ENCODE assay signal across 7 mouse cellular contexts in the genomic region with DNA sequence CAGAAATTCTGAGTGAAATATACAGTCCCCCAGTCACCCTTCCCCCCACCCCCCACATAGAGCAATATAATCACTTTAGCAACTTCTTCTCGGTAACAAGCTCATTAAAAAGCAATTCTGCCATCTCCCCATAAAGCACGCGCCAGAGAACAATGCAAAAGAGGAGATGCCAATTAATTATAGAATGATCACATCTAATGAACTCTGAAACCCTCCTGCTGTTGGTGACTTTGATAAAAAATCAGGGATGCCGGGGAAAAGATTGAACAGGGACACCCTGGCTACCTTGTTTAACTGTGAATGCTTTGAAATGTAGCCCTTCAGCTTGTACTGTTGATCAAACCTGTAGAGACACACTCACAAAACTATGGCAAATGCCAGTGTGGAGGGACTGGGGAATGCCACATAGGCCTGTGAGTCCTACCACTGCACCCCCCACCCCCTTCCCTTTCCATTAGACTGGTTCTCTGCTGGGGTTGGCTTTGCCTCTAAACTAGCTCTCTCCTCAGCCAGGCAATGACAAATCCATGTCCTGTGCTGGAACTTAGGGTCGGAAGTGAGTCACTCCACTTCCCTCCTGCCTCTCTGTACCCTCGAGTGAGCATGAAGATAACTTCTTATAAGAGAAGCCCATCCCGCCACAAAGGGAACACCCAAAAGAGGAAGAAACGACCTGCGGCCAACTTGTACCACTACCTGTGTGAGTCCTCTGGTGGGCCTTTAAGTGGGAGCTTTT. TPM values are rescaled to one million over a fixed set of nuclear protein-coding genes. Genes with fewer than 3 reads are reported as not detected.
A peak's percentile ranks its signal among the peaks of the same experiment; 100 is the strongest.
DNase-seq lines count a peak whose midpoint lies in the region; ATAC-seq lines count a peak whose summit lies in the region.

No protein-coding gene starts in this region.

- WGBS in midbrain, embryonic 15.5 days: 63% methylated on average over 9 of the region's 9 CpGs
- WGBS in midbrain, embryonic 13.5 days: 74% methylated on average over 9 of the region's 9 CpGs
- WGBS in forebrain, embryonic 12.5 days: 66% methylated on average over 9 of the region's 9 CpGs
- WGBS in midbrain, embryonic 10.5 days: 86% methylated on average over 9 of the region's 9 CpGs

- peak; percentile 19 to 28 for DNase-seq in kidney, adult 8-10 months
- DNase-seq in embryo, embryonic 10 days (ENCODE audit: low spot score): no peak
- no peak for DNase-seq in midbrain, embryonic 10.5 days (ENCODE audit: low spot score)

- H3K4me1 ChIP-seq in midbrain, embryonic 15.5 days: peaks cover 59% of the 10 kb centered on the region
- peaks cover 48% of the 10 kb centered on the region for H3K4me1 ChIP-seq in midbrain, embryonic 13.5 days (replicated peaks)
- H3K4me1 ChIP-seq in forebrain, embryonic 12.5 days: peaks cover 36% of the 10 kb centered on the region
- peaks cover 97% of the 10 kb centered on the region for H3K4me1 ChIP-seq in megakaryocyte, embryonic 14.5 days
- peaks cover 16% of the 10 kb centered on the region for H3K4me1 ChIP-seq in midbrain, embryonic 10.5 days

- H3K9ac ChIP-seq in midbrain, embryonic 15.5 days: no peak overlapping the region
- no peak overlapping the region for H3K9ac ChIP-seq in midbrain, embryonic 13.5 days (replicated peaks)
- H3K9ac ChIP-seq in forebrain, embryonic 12.5 days: no peak overlapping the region

- H3K27me3 ChIP-seq in midbrain, embryonic 15.5 days (replicated peaks): no peaks in the 10 kb centered on the region
- H3K27me3 ChIP-seq in midbrain, embryonic 13.5 days: no peaks in the 10 kb centered on the region
- no peaks in the 10 kb centered on the region for H3K27me3 ChIP-seq in forebrain, embryonic 12.5 days
- H3K27me3 ChIP-seq in megakaryocyte, embryonic 14.5 days (replicated peaks): no peaks in the 10 kb centered on the region
- H3K27me3 ChIP-seq in midbrain, embryonic 10.5 days (ENCODE audit: low read depth, poor library complexity, severe bottlenecking): no peaks in the 10 kb centered on the region

- H3K9me3 ChIP-seq in midbrain, embryonic 15.5 days: no peaks in the 10 kb centered on the region
- H3K9me3 ChIP-seq in midbrain, embryonic 13.5 days: no peaks in the 10 kb centered on the region
- no peaks in the 10 kb centered on the region for H3K9me3 ChIP-seq in forebrain, embryonic 12.5 days
- no peaks in the 10 kb centered on the region for H3K9me3 ChIP-seq in megakaryocyte, embryonic 14.5 days
- H3K9me3 ChIP-seq in midbrain, embryonic 10.5 days (replicated peaks): no peaks in the 10 kb centered on the region

- no peak overlapping the region for H3K27ac ChIP-seq in midbrain, embryonic 15.5 days
- no peak overlapping the region for H3K27ac ChIP-seq in midbrain, embryonic 13.5 days
- H3K27ac ChIP-seq in forebrain, embryonic 12.5 days: peak overlapping the region; percentile 75
- H3K27ac ChIP-seq in midbrain, embryonic 10.5 days (replicated peaks): no peak overlapping the region; the same call in 1 of the 2 replicates

- H3K4me3 ChIP-seq in midbrain, embryonic 15.5 days: no peak overlapping the region
- H3K4me3 ChIP-seq in midbrain, embryonic 13.5 days (replicated peaks): no peak overlapping the region
- H3K4me3 ChIP-seq in forebrain, embryonic 12.5 days (replicated peaks): no peak overlapping the region
- peak overlapping the region; percentile 79 for H3K4me3 ChIP-seq in megakaryocyte, embryonic 14.5 days (replicated peaks)
- H3K4me3 ChIP-seq in midbrain, embryonic 10.5 days: no peak overlapping the region

- H3K36me3 ChIP-seq in midbrain, embryonic 15.5 days (replicated peaks): 0 out of 2 replicates have a peak, but pooled peaks cover 17% of the 10 kb centered on the region
- peaks cover 33% of the 10 kb centered on the region for H3K36me3 ChIP-seq in midbrain, embryonic 13.5 days
- peaks cover 18% of the 10 kb centered on the region for H3K36me3 ChIP-seq in forebrain, embryonic 12.5 days (replicated peaks)
- peaks cover 86% of the 10 kb centered on the region for H3K36me3 ChIP-seq in megakaryocyte, embryonic 14.5 days (replicated peaks; ENCODE audit: low read length)
- peaks cover 38% of the 10 kb centered on the region for H3K36me3 ChIP-seq in midbrain, embryonic 10.5 days

- H3K4me2 ChIP-seq in midbrain, embryonic 15.5 days: no peak overlapping the region
- no peak overlapping the region for H3K4me2 ChIP-seq in midbrain, embryonic 13.5 days (replicated peaks)
- no peak overlapping the region for H3K4me2 ChIP-seq in forebrain, embryonic 12.5 days

- ATAC-seq in midbrain, embryonic 15.5 days (replicated peaks): 0 out of 2 replicates have a peak, but pooled peaks have one; percentile 7
- no peak for ATAC-seq in midbrain, embryonic 13.5 days
- ATAC-seq in forebrain, embryonic 12.5 days (ENCODE audit: low FRiP score): no peak; the same call in 1 of the 2 replicates

RNA-seq across cellular contexts. Expression of a gene that starts 43.9 kb away (rescaled TPM):
- polyA plus RNA-seq in midbrain, embryonic 15.5 days (2015; fragmentation: Nextera tagmentation; extraction: Ambion mirVana): 117 and 118 TPM in 2 replicates
- polyA plus RNA-seq in midbrain, embryonic 13.5 days (2015; fragmentation: Nextera tagmentation; extraction: Ambion mirVana): 84.5 and 92.2 TPM in 2 replicates
- 40.7 and 46.9 TPM in 2 replicates for polyA plus RNA-seq in forebrain, embryonic 12.5 days (2016; fragmentation: Nextera tagmentation; extraction: Ambion mirVana)
- polyA plus RNA-seq in megakaryocyte, embryonic 14.5 days (2012; ENCODE audit: insufficient read depth, low replicate concordance): 7.9 and 18.5 TPM in 2 replicates
- 21.2 and 27.0 TPM in 2 replicates for polyA plus RNA-seq in midbrain, embryonic 10.5 days (2016; fragmentation: Nextera tagmentation; extraction: Ambion mirVana)

Comparison
In these comparisons a context has a peak if more than half of its experiments do, and no peak if none do; other contexts are left out.
1. DNase-seq: peak in kidney, adult 8-10 months (2 of 2); none in embryo, embryonic 10 days (single experiment) and midbrain, embryonic 10.5 days (single experiment).